Mouse (Mus musculus) mouse embryonic stem cell (cell line): ENCODE measurements around the gene Grip1.

ENCODE experiments used
- in situ Hi-C, 2 experiments: fragments of 300-500 bp; cut with MboI; formaldehyde crosslinking; loops; 1 replicate in 1 of 2; 3 replicates in 1 of 2; pipeline ENCODE4 v1.14.3; 2019 to 2020; ENCODE audit warnings: low sequenced_read_pairs in 2 of 2, low pct_unique_long_range_greater_than_20kb in 1 of 2, mixed read lengths in 1 of 2; ENCODE audit not compliant: unreplicated experiment in 1 of 2

Gene Grip1

GRCm38 (mm10) chr10:119454668-119455542 is 1.3 kb downstream of the Grip1 start:
- in situ Hi-C loops = no loop called here

GRCm38 (mm10) chr10:119455543-119455940 is 1.9 kb downstream of the Grip1 start:
- in situ Hi-C loops = no loop called here

- in situ Hi-C loops = no loop called here
Measured at GRCm38 (mm10) chr10:119457121-119457520, 3.5 kb downstream of the Grip1 start.

GRCm38 (mm10) chr10:119458991-119459390 is 5.4 kb downstream of the Grip1 start:
- in situ Hi-C loops = no loop called here

- in situ Hi-C loops = no loop called here
Measured at GRCm38 (mm10) chr10:119463345-119463744, 9.7 kb downstream of the Grip1 start.

- in situ Hi-C loops = no loop called here
Measured at GRCm38 (mm10) chr10:119463793-119464192, 10.2 kb downstream of the Grip1 start.

- in situ Hi-C loops = no loop called here
Measured at GRCm38 (mm10) chr10:119467976-119468375, 14.3 kb downstream of the Grip1 start.

- in situ Hi-C loops = no loop called here
Measured at GRCm38 (mm10) chr10:119470096-119470495, 16.5 kb downstream of the Grip1 start.

- in situ Hi-C loops = no loop called here
Measured at GRCm38 (mm10) chr10:119475166-119475565, 21.5 kb downstream of the Grip1 start.

GRCm38 (mm10) chr10:119477661-119478060 is 24.0 kb downstream of the Grip1 start:
- in situ Hi-C loops = no loop called here

- in situ Hi-C loops = no loop called here
Measured at GRCm38 (mm10) chr10:119483068-119483705, 29.6 kb downstream of the Grip1 start.

- in situ Hi-C loops = no loop called here
Measured at GRCm38 (mm10) chr10:119483766-119484165, 30.1 kb downstream of the Grip1 start.

- in situ Hi-C loops = no loop called here
Measured at GRCm38 (mm10) chr10:119486936-119487335, 33.3 kb downstream of the Grip1 start.

GRCm38 (mm10) chr10:119490831-119491230 is 37.2 kb downstream of the Grip1 start:
- in situ Hi-C loops = no loop called here

GRCm38 (mm10) chr10:119495317-119495716 is 41.7 kb downstream of the Grip1 start:
- in situ Hi-C loops = no loop called here

- in situ Hi-C loops = no loop called here
Measured at GRCm38 (mm10) chr10:119496221-119496620, 42.6 kb downstream of the Grip1 start.

- in situ Hi-C loops = no loop called here
Measured at GRCm38 (mm10) chr10:119521686-119522085, 68.1 kb downstream of the Grip1 start.

GRCm38 (mm10) chr10:119525730-119526129 is 72.1 kb downstream of the Grip1 start:
- in situ Hi-C loops = no loop called here

GRCm38 (mm10) chr10:119534852-119535251 is 81.2 kb downstream of the Grip1 start:
- in situ Hi-C loops = no loop called here

GRCm38 (mm10) chr10:119541655-119542054 is 88.0 kb downstream of the Grip1 start:
- in situ Hi-C loops = no loop called here
